Mouse (Mus musculus) R1 (cell line): ENCODE data around the gene D630003M21Rik.

Experiments used
- DNase-seq: peaks from one replicate; pipeline ENCODE4 v3.0.0-alpha.2; 2018; ENCODE audit warnings: low read depth, low spot score

Gene D630003M21Rik

GRCm38 (mm10) chr2:158228670-158229502 lies at the start of gene D630003M21Rik:
Gene D630003M21Rik, minus strand, starts transcription at chr2:158229222.
- peak; percentile 65 for DNase-seq

GRCm38 (mm10) chr2:158276878-158277277 lies 47.9 kb upstream of the D630003M21Rik start:
- no peak for DNase-seq

- no peak for DNase-seq
Observed at GRCm38 (mm10) chr2:158276451-158276850, 47.4 kb upstream of the D630003M21Rik start.

GRCm38 (mm10) chr2:158275811-158276210 lies 46.8 kb upstream of the D630003M21Rik start:
- no peak for DNase-seq

DNA sequence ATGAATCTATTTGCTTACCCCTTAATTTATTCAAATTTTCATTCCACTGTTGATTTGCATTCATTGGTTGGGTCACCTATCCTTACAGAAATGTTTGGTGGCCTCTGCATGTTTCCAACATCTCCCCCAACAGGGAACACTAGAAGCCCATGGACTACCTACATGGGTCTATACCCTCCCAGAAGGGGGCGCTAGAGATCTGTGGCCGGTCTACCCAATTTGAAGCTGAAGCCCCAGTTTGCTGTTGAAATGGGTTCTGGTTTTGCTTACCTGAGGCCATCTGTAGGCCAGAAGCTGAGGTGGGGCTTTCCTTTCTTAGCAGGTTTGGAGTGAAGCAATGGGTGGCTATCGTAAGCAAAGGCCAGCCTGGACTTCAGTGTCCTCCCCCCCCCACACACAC lies 46.3 kb upstream of the D630003M21Rik start:
- no peak for DNase-seq

GRCm38 (mm10) chr2:158273646-158274045 lies 44.6 kb upstream of the D630003M21Rik start:
- DNase-seq: no peak

GRCm38 (mm10) chr2:158270017-158270416 lies 41.0 kb upstream of the D630003M21Rik start:
- DNase-seq: no peak

- DNase-seq: no peak
Observed at GRCm38 (mm10) chr2:158264877-158265276, 35.9 kb upstream of the D630003M21Rik start.

DNA sequence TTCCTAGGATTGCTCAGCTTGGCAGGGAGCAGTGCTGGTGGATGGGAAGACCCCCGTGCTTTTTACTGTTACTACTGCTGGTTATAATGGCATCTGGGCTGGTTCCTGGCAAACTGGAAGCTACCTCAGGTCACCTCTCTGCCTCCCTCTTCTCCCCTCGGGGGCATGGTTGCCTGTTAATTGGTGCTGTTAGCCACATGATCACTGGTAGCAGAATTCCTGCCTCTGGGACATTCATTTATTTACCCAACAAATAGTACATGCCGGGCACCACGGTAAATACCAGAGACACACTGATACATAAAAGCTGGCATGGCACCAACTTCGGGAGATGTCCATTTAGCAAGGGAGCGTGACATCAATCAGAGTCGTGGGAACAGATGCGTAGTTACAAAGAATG lies 30.5 kb upstream of the D630003M21Rik start:
- DNase-seq: no peak

DNA sequence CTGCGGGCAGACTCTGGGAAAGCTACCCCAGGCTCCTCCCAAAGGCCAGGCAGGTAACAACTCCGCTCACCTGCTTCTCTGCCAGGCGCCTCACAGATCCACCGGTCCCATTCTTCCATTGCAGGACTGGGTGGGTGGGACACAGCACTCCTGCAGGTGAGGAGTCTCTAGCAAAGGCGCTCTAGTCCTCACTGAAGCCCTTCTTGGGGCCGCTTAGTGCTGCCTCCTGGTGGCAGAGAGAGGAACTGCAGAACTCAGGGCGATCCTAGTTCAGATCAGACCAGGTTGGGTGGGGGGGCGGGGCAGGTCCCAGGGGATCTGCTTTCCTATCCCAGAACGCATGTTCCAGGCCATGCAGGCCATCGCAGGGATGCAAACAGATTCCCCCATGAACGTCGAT lies 29.8 kb upstream of the D630003M21Rik start:
- DNase-seq: peak; percentile 92

- DNase-seq: peak; percentile 26
Observed at GRCm38 (mm10) chr2:158258005-158258418, 29.0 kb upstream of the D630003M21Rik start, which contains the start of gene Bpi. Gene Bpi, plus strand, starts transcription at chr2:158258094.

DNA sequence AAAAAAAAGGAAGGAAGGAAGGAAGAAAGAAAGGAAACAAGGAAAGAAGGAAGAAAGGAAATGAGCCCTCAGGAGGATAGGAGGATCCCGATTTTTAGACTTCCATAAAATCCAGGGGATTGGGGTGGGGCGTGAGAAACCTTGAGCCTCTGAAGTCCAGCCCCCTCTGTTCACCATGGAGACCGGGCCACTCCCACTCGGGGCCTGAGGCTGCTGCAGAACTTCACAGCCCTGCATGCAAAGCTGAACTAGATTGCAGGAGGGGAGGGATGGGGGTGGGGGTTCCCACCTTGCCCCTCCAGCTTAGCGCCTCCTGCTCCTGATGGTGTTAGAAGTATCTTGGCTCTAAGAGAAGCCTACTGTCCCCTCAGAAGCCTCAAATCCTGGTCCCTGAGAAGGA lies 27.9 kb upstream of the D630003M21Rik start:
- DNase-seq: peak; percentile 65

GRCm38 (mm10) chr2:158253806-158254205 lies 24.8 kb upstream of the D630003M21Rik start:
- DNase-seq: no peak

- no peak for DNase-seq
Observed at GRCm38 (mm10) chr2:158250558-158250957, 21.5 kb upstream of the D630003M21Rik start.

GRCm38 (mm10) chr2:158248318-158248717 lies 19.3 kb upstream of the D630003M21Rik start:
- DNase-seq: no peak

DNA sequence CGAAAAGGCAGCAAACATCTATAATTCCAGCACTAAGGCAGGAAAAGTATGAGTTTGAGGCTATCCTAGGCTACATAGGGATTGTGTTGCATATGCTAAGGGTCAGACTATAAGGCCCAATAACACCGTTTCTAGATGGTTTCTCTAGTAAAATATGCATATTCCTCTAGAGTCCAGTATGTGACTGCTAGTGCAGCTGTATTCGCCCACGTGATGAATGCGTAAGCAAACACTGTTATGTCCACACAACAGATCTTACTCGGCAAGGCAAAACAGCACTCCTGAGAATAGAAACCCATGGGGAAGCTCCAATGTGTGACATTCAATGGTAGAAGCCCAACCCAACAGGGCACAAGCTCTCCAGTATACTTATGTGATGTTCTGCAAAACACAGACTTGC lies 18.8 kb upstream of the D630003M21Rik start:
- no peak for DNase-seq

DNA sequence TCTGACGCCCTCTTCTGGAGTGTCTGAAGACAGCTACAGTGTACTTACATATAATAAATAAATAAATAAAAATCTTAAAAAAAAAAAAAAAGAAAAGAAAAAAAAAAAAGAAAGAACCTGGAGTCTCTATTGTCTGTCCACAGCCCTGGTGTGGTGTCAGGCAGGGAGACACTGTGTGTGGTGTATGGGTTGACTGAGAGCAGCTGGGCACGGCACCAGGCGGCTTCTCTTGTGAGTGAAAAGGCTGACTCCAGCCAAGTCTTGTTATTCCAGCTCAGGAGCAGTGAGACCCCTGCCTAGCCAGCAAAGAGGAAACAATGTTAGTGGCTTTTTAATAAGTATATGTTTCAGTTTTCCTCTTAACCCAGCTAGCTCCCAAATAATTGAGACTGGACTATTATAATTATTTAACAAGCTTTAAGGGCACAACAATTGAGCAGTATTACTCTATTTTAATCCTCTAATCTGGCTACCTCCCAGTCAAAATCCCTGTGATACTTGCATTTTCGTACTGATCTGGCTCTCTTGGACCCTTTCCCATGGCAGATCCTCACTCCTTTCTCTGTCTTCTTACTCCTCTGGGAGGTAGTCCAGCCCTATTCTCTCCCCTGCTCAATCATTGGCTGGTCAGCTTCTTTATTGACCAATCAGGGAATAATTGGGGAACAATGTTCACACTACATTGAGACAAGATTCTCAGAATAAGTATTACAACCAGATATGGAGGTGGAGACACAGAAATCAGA lies 16.2 kb upstream of the D630003M21Rik start:
- DNase-seq: no peak

DNA sequence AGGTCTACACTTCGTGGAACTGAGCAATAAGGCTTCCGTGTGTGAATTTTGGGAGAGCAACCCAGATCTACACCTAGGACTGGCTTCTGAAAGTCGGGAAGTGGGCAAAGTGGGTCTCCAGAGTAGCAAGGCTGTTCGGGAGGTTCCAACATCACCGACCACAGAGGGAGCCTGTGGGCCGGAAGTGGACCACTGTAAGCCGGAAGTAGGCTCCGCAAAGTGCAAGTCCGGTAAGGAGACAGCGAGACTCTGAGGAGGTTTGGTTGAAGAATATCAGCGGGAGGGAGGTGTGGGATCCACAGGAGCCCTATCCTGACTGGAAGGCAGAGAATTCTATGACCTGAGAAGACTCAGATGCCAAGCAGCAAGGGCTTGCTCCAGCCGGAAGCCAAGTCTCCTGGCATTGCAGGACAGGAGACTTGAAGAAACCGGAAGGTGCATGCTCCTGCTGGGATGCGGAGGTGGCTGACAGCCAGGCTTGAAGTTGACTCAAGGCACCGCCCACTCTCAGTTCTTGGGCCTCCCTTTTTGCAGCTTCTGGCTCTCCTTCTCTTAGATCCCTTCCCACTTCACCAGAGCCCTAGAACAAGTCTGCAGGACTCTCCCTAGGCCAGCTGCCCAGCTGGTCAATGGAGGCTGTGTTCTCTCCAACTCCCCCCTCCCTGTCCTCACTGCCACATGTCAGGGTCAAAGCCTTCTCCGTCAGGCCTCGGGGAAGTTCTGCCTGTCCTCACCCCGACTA lies 14.3 kb upstream of the D630003M21Rik start:
- DNase-seq: peak; percentile 39

DNA sequence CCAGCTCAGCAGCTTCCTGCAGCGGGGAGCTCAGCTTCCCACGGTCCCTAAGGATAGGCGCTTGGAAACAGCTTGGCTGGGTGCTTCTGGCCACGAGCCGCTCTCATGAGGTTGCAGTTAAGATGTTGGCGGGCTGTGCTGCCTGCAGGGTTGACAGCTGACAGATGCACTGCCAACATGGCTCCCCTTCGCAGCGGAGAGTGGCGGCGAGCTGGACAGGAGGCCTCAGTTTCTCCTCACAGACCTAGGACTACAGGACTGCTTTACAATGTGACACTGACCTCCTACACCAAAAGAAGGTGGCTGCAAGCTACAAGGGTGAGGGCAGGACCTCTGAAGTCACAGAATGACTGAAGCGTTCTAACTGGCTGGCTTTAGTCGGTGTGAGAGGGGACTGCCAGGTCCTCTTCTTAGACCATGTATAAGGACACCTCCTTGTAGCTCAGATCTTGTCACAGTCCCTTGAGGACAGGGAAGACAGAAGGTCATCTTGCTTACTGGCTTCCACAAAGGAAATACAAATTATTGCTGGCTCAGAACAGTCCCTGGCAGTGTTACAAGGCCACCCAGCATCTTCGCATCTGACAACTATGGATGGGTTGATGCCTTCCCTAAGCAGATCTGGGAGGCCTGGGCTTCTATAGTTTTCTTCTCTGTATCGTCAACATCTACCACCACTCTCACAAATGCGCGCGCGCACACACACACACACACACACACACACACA lies 13.3 kb upstream of the D630003M21Rik start:
- DNase-seq: no peak

DNA sequence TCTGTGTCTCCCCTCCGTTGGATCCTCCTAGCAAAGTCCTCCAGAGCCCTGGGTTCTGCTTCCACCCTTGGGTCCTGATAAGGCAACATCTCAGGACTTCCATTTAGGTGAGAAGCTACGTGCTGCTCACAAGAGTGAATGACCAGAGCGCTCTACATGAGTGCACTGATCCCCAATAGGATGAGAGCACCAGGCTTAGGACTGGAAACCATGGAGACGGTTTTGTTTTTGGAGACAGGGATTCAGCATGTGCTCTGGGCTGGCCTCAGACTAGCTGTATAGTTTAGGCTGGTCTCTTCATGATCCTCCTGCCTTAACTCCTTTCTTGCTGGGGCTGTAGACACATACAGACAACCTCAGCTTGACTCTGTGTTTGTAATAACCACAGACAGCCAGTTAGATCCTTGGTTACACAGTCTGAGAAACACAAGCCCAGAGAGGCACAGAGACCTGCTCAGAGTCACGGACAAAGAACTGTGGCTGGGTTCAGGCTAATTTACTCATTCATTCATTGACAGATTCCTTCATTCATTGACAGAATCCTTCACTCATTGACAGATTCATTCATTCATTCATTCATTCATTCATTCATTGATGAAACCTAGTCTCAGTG lies 12.2 kb upstream of the D630003M21Rik start:
- no peak for DNase-seq

- DNase-seq: no peak
Observed at GRCm38 (mm10) chr2:158238101-158238500, 9.1 kb upstream of the D630003M21Rik start.
